In genomic region chr3:28658349-28658748, GRCm38 (mm10) we compare ENCODE assay signal across 16 mouse cellular contexts. TPM values are rescaled to one million over a fixed set of nuclear protein-coding genes. Genes with fewer than 3 reads are reported as not detected.
DNase-seq lines count a peak whose midpoint lies in the region; ATAC-seq lines count a peak whose summit lies in the region.
"Had no signal": no experiment of that assay in that cellular context is flagged by ENCODE, and none has a peak within 500 bp of the region (broad histone marks: within the 10 kb centered on the region; RNA-seq: fewer than 3 reads in every experiment).

No protein-coding gene starts in this region.

- no peaks in the 10 kb centered on the region for H3K9me3 ChIP-seq in liver, embryonic 16.5 days (replicated peaks; ENCODE audit: control insufficient read depth, low read length)
- H3K9me3 ChIP-seq: limb, embryonic 15.5 days; midbrain, embryonic 13.5 days; neural tube, embryonic 13.5 days had no signal

- no peaks in the 10 kb centered on the region for H3K36me3 ChIP-seq in liver, embryonic 16.5 days (ENCODE audit: control insufficient read depth, insufficient read depth)
- H3K36me3 ChIP-seq: limb, embryonic 15.5 days had no signal

- peak; percentile 33 for DNase-seq in embryo, embryonic 10 days (ENCODE audit: low spot score)
- DNase-seq in embryo, embryonic 9.5 days (ENCODE audit: extremely low spot score), result no peak
- DNase-seq in lung, postnatal 14 days, result peak; percentile 1
- no peak for DNase-seq in lung, adult 18-20 months
- DNase-seq in kidney, adult 9 months, result peak; percentile 60
- no peak for DNase-seq in left cerebral cortex, adult 9 months (ENCODE audit: low spot score in 2 of 2)
- DNase-seq: cerebellum, adult 18-20 months; right cerebral cortex, adult 18-20 months had no signal

- WGBS in liver, embryonic 16.5 days (ENCODE audit: insufficient replicate concordance), result 56% methylated on average over 1 of the region's 1 CpGs

- H3K4me2 ChIP-seq in liver, embryonic 16.5 days (ENCODE audit: low read depth, low read length), result no peak overlapping the region
- H3K4me2 ChIP-seq: limb, embryonic 15.5 days; midbrain, embryonic 13.5 days; neural tube, embryonic 13.5 days had no signal

- H3K27ac ChIP-seq in liver, embryonic 16.5 days (ENCODE audit: low read length), result no peak overlapping the region
- H3K27ac ChIP-seq: limb, embryonic 15.5 days; midbrain, embryonic 13.5 days; neural tube, embryonic 13.5 days had no signal

- H3K9ac ChIP-seq in liver, embryonic 16.5 days (ENCODE audit: low read depth, low read length), result no peak overlapping the region
- H3K9ac ChIP-seq: limb, embryonic 15.5 days; midbrain, embryonic 13.5 days; neural tube, embryonic 13.5 days had no signal

- H3K4me3 ChIP-seq in liver, embryonic 16.5 days (ENCODE audit: low read depth, low read length), result no peak overlapping the region
- H3K4me3 ChIP-seq: limb, embryonic 15.5 days; midbrain, embryonic 13.5 days; neural tube, embryonic 13.5 days had no signal

- 0 out of 2 replicates have a peak, but pooled peaks have one; percentile 32 for ATAC-seq in liver, embryonic 16.5 days (ENCODE audit: low read depth)
- ATAC-seq in megakaryocyte progenitor cell, adult 5-6 weeks (replicated peaks; ENCODE audit: poor library complexity), result no peak
- ATAC-seq: activated CD4-positive, CD25-positive, alpha-beta regulatory T cell, adult 4 months; midbrain, embryonic 13.5 days had no signal

- H3K4me1 ChIP-seq in liver, embryonic 16.5 days (ENCODE audit: control insufficient read depth, low read depth, low read length), result no peaks in the 10 kb centered on the region
- H3K4me1 ChIP-seq: limb, embryonic 15.5 days; midbrain, embryonic 13.5 days; neural tube, embryonic 13.5 days had no signal

- H3K27me3 ChIP-seq in liver, embryonic 16.5 days (ENCODE audit: control insufficient read depth, insufficient read depth, low read depth, low read length), result no peaks in the 10 kb centered on the region
- H3K27me3 ChIP-seq: limb, embryonic 15.5 days; midbrain, embryonic 13.5 days; neural tube, embryonic 13.5 days had no signal

RNA-seq across cellular contexts. Expression of gene Slc2a2, which starts 39.4 kb away (rescaled TPM):
- 48.4 and 49.4 TPM in 2 replicates for polyA plus RNA-seq in liver, embryonic 16.5 days (2015; fragmentation: Nextera tagmentation; extraction: Ambion mirVana)
- not detected in 2 replicates for total RNA-seq in megakaryocyte progenitor cell, adult 5-6 weeks (2015)
- not detected in 2 replicates for total RNA-seq in megakaryocyte progenitor cell, adult 5-6 weeks (2017)
- total RNA-seq: ES-E14; heart, postnatal 25 days had no signal
- polyA plus RNA-seq: midbrain, embryonic 13.5 days had no signal

Comparison
In these comparisons a context has a peak if more than half of its experiments do, and no peak if none do; other contexts are left out.
1. DNase-seq: peak in embryo, embryonic 10 days (single experiment), lung, postnatal 14 days (single experiment) and kidney, adult 9 months (single experiment); none in embryo, embryonic 9.5 days (single experiment), lung, adult 18-20 months (0 of 2) and left cerebral cortex, adult 9 months (0 of 2).